Mouse (Mus musculus) brain, embryonic 18.5 days (tissue): ENCODE measurements at regions not wholly inside any gene's neighbourhood (a gene's known extent, or its start where the extent isn't known, plus 50 kb on each side); places are given as distances from the start of the nearest gene placed in this dataset.

Experiments
- DNase-seq: peaks from one replicate; pipeline ENCODE4 v3.0.0-alpha.2; 2012; ENCODE audit warnings: low read depth, low spot score

DNA sequence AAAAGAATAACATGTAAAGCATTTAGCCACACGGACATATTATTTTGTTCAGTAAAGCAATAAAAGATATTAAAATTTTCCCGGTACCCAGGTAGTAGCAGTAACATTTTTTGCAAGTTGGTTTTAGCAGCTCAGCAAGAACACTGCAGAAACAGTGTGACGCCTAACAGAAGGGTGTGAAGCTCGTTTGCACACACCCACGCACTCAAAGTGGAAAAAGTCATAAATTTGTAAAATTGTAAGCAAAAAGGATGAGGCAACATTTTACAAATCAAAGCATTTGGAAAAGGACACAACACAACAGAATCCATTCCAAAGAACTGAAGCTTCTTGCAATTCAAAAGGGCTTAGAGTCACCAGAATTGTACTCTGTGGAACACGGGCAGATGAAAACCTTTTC, 1053.6 kb upstream of the Celf2 start:
- no peak for DNase-seq

DNA sequence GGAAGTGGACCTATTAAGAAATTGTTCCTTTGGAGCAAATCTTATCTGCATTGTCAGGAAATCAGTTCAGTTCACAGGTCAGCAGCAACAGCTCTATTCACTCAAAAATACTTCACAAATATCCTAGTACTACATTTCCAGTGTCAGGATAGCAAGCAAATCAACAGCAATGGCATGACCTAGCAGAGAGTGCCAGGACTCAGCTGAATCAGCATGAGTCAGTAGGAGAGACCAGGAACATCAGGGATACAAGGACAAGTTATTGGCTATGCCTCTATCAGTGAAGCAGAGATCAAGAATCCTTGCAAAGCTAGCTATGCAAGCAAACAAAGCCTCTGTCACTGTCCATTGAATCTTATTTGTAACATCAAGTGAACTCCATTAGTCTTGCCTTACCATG, 1036.8 kb upstream of the Celf2 start:
- no peak for DNase-seq

DNA sequence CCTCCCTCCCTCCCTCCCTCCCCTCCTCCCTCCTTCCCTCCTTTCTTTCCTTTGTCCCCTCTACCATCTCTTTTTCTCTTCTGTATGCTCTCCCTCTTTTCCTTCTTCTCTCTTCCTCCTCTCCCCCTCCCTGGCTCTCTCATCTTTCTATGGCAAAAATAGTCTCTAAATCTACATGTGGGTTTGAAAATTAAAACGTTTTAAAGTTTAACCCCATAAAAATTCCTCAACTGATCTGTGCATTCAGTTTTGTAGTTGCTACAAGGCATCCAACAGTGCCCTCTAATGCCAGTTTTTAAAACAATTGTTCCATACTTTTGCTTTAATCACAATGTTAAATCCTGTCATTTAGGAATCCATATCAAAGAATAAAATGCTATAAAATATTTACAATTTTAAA, 1027.5 kb upstream of the Celf2 start:
- peak; percentile 69 for DNase-seq

DNA sequence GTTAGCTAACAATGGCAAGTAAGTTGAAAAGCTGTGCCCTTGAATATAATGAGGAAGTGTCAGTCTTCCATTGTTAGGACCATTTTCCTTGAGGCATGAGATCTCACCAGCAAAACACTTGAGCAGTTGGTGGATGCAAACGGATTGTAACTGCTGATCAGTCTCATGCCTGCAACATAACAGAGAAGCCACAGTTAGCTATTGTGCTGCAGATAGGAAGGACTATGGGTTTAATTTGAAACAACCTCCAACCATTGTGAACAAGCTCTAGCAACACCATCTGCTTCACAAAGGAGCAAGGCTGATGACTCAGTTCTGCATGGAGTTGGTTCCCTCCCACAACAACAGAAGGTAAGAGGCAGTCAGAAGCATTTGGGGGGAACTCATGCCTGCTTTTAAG, 989.1 kb upstream of the Celf2 start:
- DNase-seq, result peak; percentile 59

DNA sequence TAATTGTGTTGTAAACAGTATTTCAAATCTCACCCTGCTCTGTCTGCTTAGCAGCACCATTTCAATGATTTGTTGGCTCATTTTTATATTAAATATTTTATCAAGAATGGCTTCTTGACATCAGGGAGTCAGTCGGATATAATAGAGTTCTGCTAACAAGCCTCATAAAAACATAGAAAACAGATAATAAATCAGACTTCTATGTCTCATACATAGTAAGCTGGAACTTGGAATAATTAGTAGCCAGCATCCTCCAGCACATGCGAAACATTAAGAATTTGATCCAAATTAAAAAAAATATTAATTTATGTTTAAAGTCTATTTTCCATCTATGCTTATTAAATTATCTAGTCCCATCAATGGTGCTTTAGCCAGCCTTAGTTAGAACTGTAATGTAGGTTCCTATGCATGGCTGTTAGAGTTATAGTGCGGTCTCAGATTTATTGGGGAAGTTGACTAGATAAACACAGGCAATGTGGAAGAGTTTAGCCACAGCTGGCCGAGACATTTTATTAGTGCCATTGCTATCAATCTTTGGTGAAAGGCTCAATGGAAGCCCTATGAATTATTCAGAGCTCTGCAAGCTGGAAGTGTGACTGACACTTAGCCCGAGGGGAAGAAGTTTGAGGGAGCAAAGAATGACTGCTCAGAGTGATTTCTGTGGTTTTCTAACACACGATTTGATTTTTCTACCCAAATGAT, 968.6 kb upstream of the Celf2 start:
- DNase-seq, result no peak

DNA sequence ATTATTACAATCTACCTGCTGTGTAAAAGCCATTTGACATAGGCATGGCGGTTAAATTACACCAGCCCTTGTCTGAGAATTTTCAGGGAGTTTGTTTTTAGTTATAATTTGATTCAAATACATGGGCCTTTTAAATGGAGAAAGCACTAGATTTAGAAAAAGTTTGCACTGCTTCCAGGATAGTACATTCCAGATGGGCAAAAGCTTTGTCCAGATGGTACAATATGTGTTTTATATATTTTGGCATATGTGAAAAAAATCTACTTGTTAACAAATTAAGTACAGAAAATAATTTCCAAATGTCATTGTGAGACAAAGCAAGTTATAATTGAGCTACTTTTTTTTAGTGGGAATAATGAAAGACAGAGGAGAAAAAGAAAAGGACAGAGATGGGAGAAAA, 961.2 kb upstream of the Celf2 start:
- DNase-seq, result peak; percentile 66

DNA sequence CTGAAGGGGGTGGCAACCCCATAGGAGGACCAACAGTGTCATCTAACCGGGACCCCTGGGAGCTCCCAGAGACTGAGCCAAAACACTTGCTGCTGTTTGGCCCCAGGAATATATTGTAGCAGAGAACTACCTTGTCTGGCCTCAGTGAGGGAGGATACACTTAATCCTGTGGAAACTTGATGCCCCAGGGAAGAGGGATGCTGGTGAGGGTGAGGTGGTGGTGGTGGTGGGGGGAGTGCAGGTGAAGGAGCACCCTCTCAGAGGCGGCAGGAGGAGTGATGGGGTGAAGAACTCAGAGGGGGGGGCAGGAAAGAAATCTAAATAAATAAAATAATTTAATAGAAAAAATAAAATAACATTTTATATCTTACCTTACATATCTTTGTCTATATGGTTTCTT, 959.6 kb upstream of the Celf2 start:
- DNase-seq, result no peak

DNA sequence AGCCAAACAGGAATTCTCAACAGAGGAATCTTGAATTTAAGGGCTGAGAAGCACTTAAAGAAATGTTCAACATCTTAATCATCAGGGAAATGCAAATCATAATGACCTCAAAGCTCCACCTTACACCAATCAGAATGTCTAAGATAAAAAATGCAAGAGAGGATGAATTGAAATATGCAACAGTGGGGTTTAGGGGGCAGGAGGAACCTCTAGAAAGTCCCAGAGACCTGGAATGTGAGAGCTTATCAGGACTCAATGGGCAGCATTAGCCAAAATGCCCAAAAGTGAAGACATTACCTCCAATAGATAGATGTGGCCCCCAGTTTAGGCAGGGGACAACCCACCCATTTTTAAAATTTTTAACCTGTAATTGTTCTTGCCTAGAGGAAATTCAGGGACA, 959.0 kb upstream of the Celf2 start:
- no peak for DNase-seq

DNA sequence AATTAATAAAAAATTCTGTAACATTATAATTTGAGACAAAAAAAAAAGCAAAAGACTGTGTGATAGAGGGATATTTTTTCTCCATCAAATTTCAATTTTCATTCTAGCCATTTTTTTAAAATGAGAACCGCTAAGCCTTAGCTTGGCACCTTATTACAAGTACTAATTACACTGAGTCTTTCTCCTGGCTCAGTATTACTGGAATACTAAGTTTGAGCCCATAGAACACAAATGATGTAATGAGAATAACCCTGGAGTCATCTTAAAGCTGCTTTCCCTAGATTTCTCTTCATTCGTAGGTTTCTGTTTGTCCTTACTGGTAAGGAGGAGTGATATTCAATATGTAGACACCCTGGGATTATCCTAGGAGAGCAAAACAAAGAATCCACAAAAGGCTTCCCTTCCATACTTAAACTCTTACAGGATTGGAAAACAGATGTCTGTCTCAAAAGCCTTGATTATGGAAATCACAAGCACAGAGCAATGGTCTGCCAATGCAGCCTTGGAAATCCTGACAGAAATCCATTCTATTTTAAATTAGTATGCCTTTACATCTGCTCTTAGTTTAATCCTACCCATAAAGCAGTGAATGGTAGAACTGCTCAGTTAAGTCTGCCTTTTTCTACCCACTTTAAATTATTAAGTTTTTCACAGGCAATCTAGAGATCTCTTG, 958.3 kb upstream of the Celf2 start:
- DNase-seq, result peak; percentile 60

DNA sequence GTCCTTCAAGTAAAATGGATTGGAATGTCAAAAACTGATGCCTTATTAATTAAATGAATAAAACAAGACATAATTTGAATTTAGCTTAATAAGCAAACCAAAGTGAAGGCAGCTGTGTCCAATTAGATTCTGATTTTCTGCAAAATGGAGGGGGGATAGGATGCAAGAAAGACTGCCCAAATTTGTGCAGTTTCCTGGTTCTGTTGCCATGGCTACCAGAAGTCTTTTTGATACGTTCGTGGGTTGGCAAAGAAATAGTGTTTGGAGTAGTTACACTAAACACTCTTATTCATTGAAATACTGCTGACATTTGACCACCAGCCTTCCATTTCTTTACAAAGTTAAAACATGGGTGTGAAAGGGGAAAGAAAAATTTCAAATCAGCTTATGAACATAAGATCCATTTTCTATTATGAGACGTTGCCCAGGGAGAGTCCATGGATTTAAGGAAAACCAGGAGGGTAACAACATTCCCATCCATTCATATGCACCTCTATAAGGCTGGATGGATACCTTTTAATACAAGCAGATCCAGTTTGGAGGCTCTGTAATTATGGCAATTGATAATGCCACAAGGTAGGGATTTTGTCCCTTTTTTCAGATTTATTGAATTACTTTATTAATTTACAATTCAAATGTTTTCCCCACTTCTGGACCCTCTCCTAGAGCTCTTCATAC, 943.3 kb upstream of the Celf2 start:
- DNase-seq, result peak; percentile 71

DNA sequence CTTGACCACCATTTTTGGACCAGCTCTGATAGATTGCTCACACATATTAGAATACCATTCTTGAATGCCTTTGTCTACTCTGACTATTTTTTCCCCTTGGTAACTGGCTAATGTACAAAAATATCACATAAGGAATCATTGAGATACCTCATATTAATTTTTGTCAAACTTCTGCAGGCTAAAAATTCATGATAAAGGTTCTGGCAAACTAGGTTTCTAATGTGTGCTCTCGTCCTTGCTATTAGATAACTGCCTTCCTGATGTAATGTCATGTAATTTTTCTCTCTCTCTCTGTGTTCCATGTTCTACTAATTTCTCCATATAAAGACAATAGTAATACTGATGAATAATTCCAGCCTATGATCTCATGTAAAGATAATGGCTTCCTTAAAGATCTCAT, 931.9 kb upstream of the Celf2 start:
- DNase-seq, result no peak

DNA sequence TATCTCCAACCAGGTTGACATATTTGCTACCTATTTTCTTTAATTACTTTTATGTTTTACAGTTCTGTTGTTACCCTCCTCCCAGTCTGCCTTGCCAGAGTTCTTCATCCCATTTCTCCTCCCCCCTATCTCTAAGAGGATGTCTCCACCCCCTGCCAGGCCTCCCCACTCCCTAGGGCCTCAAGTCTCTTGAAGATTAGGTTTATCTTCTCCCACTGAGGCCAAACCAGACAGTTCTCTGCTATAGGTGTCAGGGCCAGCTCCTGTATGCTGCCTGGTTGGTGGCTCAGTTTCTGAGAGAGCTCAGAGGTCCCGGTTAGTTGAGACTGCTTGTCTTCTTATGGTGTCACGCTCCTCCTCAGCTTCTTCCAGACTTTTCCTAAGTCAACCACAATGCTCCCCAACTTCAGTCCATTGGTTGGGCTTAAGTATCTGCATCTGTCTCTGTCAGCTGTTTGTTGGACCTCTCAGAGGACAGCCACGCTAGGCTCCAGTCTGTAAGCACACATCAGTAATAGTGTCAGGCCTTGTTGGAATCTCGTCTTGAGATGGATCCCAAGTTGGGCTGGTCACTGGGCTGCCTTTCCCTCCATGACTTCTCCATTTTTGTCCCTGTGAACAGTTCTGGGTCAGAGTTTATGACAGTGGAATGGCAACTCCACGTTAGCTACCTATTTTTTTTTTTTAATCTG, 920.4 kb upstream of the Celf2 start:
- DNase-seq, result no peak

DNA sequence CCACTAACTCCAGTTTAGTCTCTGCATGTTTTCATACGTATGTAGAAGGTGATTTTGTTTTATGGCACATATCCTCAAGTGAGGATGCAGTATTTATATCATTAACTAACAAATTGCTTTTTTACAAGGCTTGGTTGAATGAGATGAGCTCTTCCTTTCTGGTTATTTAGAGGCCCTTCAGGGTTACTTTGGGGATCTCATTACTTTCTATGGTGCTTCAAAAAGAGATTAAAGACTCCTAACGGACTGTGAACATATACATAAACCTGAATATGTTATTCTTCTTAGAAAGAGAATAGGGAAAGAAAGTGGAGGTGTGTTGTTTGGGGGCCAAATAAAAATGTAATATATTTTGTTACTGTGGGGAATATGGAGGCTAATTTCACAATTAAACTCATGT, 918.8 kb upstream of the Celf2 start:
- no peak for DNase-seq

DNA sequence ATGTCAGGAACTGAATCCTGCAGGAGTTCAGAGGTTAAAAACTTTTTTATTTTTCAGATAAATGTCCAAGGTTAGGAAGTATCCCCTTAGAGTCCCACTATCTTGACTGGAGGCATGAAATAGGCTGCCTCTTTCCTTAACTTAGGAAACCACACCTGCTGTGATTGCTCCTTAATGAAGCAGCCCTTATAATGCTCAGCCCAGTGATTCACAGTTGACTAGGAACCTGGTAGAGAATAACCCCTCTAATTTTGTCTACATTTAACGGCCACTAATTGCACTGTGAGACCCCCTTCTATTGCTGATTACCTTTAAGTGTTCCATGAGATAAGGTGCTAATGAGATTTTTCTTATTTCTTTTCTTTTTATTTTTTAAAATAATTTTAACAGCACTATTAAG, 918.4 kb upstream of the Celf2 start:
- no peak for DNase-seq

DNA sequence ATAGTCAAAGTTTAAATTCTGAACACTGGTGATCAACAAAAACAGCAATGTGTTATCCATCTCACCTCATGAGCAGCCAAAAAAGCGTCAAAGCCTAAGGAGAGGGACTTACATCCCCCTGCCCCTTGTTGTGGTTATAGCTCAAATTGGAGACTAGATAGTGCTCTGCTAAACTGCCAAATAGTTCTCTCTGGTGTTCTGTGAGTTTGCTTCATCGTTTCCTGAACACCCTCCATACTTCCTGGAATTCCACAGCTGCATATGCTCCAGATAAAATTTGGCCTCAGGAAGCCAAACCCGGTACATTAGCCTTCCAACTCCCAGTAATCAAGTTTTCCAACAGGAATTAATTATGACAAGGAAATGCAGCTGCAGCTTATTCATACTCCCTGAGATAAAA, 906.6 kb upstream of the Celf2 start:
- no peak for DNase-seq

DNA sequence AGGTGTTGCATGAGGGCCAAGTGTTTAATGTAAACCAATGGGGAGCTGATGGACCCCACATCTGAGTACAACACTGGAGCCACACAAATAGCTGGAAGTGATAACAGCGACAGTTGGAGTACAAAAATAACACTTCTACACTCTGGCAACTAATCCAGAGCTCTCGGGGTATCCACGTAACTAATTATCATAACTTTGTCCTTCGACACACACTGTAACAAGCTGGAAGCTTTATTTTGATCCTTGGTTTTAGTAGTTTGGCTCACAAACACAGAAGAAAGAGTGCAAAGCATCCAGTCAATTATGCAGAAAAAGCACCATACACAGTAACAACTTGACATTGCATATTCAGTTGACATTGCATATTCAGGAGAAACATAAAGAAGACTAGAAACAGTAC, 884.8 kb upstream of the Celf2 start:
- DNase-seq, result peak; percentile 26

DNA sequence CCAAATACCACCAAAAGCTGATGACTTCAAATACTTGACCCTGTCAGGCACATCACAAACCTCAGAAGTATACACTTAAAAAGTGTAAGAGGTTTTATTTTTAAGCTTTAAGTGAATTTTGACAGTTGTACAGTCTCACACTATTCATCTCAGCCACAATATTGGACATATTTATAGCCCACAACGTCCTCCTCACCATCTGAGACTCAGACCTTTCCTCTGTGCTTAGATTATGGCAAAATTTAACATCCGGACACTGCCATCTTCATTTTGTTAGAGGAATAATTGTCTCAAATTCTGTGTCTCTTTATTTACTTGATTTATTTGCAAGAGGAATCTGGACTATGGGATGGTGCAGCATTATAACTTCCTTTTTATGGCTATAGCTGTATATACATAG, 880.2 kb upstream of the Celf2 start:
- no peak for DNase-seq

DNA sequence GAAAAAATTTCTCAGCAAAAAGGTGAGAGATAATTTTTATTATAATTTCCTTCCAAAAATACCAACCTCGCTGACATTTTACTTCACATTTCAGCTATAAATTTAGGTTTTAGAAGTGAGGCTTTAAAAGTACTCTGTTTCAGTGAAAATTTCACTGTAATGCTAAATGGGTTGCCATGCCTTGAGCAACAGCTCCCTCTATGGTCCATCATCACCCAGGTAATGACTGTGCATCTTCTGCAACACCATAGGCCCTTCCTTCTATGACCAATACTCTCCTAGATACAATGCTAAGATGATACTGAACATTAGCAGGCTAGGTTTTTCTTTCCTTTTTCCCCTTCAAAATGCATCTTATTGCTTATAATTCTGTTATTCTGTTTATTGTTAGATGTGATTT, 870.9 kb upstream of the Celf2 start:
- DNase-seq, result peak; percentile 80

DNA sequence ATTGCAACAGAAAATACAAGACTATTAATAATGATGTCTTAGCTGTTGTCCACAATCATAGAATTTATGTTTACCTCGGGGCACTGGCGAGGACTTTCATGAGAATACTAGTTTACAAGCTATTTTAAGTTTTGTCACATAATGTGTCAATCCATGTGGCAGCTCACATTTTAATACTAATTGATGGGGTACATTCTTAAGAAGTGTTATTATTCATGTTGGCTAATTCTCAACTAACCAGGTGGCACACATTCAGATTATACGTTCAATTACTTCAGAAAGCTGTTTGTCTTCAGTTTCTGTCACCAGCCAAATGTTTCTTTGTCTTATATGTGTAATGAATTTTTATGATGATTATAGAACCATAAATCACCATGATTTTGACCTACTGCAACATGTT, 870.2 kb upstream of the Celf2 start:
- peak; percentile 47 for DNase-seq

DNA sequence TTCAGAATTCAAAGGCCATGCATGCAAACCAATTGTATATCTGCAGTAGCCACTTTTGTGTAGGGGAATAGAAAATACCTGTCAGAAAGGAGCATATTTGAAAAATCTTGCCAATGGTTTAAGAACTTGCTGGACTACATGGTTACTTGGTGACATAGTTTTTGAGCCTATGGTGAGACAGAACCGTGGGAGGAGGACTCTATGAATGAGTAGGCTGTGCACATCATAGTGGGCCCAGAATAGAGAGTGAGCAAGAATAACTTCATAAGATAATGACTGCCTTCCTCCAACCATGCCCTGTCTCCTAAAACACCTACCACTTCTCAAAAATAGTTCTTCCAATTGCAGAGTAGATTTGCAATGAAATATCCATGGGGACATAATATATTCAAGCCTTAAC, 838.5 kb upstream of the Celf2 start:
- no peak for DNase-seq

DNA sequence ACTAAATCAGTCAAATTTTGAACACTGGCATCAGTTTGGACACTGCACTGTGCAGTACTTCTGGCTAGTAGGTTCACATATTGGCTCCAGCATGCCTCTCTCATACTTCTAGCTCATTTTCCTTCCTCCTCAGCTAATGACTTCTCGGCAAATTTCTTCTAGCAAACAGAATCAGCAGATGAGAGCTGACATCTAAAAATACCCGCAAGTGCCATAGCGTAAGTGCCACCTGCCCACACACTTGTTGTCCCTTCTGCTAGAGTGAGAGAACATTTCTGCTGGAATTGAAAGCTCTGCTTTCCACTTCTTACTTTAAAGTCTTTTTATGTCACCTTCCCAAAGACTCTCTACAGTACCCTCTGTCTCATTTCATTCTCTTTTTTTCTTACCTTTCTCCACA, 835.4 kb upstream of the Celf2 start:
- DNase-seq, result peak; percentile 43

DNA sequence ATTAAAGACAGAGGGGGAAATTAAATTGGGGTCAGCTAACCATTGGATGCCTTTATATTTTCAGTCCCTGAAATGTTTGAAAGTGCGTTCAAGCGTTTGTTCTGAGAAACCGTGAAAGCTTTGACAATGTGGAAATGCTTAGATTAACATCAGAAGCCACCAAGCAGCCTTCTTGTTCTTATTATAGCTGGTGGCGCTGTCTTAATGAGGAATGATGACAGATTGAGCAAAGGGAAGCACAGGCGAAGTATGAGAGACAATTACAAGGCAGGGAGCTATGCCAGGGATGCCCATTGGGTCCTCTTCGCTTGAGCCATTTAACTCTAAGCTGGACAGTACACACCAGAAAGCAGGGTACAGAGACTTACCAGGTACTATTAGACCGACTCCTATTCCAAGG, 828.9 kb upstream of the Celf2 start:
- DNase-seq, result no peak

DNA sequence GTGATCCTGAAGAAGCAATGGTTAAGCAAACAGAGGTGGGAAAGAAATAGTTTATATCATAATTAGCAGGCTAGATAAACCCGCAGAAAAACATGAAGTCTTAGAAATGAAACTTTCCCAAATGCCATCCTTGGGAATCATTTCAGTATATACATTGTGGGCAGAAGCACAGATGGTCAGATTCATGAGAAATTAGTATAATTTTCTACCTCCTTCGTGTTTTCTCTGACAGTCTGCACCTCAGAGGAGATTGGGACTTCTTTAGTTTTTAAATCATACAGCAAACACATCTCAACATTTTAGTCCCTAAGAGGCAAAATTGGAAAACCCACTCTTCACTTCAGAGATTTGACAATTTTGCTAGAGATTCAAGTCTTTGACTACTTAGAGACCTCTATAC, 786.6 kb upstream of the Celf2 start:
- no peak for DNase-seq
